ENCODE assay signal across 12 mouse cellular contexts in genomic region chr3:60602923-60603549, GRCm38 (mm10).
DNase-seq lines count a peak whose midpoint lies in the region; ATAC-seq and TF ChIP-seq lines count a peak whose summit lies in the region.
"Had no signal": no experiment of that assay in that cellular context is flagged by ENCODE, and none has a peak within 500 bp of the region (broad histone marks: within the 10 kb centered on the region; RNA-seq: fewer than 3 reads in every experiment).

No protein-coding gene starts in this region.

- H3K4me1 ChIP-seq in heart, embryonic 12.5 days (replicated peaks), result peaks cover 37% of the 10 kb centered on the region
- H3K4me1 ChIP-seq in liver, embryonic 13.5 days (replicated peaks), result peaks cover 71% of the 10 kb centered on the region
- no peaks in the 10 kb centered on the region for H3K4me1 ChIP-seq in forebrain, embryonic 11.5 days (replicated peaks; ENCODE audit: control insufficient read depth, insufficient read depth, low read length)

- H3K27ac ChIP-seq in heart, embryonic 12.5 days (ENCODE audit: poor library complexity, severe bottlenecking), result peak overlapping the region; percentile 53
- peak overlapping the region; percentile 91 for H3K27ac ChIP-seq in liver, embryonic 13.5 days
- no peak overlapping the region for H3K27ac ChIP-seq in forebrain, embryonic 11.5 days (ENCODE audit: low read depth, low read length)
- H3K27ac ChIP-seq: embryonic facial prominence, embryonic 13.5 days had no signal

- H3ac ChIP-seq in C2C12 (ENCODE audit: control insufficient read depth, insufficient read length, low read depth), result no peak overlapping the region

- no peak for TF ChIP-seq CTCF in C2C12 (IDR thresholded peaks at IDR 0.05; ENCODE audit: control insufficient read depth, insufficient read depth, insufficient read length)

- 20% methylated on average over 4 of the region's 4 CpGs for WGBS in heart, embryonic 12.5 days
- WGBS in liver, embryonic 13.5 days (ENCODE audit: insufficient replicate concordance), result 28% methylated on average over 4 of the region's 4 CpGs
- 93% methylated on average over 4 of the region's 4 CpGs for WGBS in forebrain, embryonic 11.5 days

- DNase-seq in heart, adult 9 months (ENCODE audit: low spot score in 2 of 2), result no peak
- peak; percentile 51 for DNase-seq in c-Kit-positive CD71-negative TER-119-negative erythroid progenitor cells, embryonic 14.5 days (ENCODE audit: low read depth)
- peak; percentile 80 for DNase-seq in liver, embryonic 13.5 days
- DNase-seq in forebrain, embryonic 11.5 days (ENCODE audit: low spot score), result no peak
- DNase-seq in frontal cortex, postnatal 14 days (ENCODE audit: low spot score in 2 of 2), result no peak
- no peak for DNase-seq in cerebellum, adult 11 months
- DNase-seq: gastrocnemius, postnatal 10 days; kidney, adult 9 months; retina, postnatal 1 day had no signal

- H3K27me3 ChIP-seq in heart, embryonic 12.5 days (replicated peaks), result no peaks in the 10 kb centered on the region
- no peaks in the 10 kb centered on the region for H3K27me3 ChIP-seq in C2C12 (ENCODE audit: control insufficient read depth, insufficient read depth, insufficient read length)
- H3K27me3 ChIP-seq in liver, embryonic 13.5 days, result no peaks in the 10 kb centered on the region
- no peaks in the 10 kb centered on the region for H3K27me3 ChIP-seq in forebrain, embryonic 11.5 days (ENCODE audit: control insufficient read depth, insufficient read depth, low read length)
- H3K27me3 ChIP-seq: embryonic facial prominence, embryonic 13.5 days had no signal

- H3K79me2 ChIP-seq in C2C12 (ENCODE audit: control insufficient read depth, insufficient read depth), result peaks cover 80% of the 10 kb centered on the region

- peak; percentile 88 for ATAC-seq in heart, embryonic 12.5 days (ENCODE audit: insufficient number of reproducible peaks, low FRiP score)
- ATAC-seq in liver, embryonic 13.5 days (ENCODE audit: low read depth), result peak; percentile 96
- ATAC-seq in forebrain, embryonic 11.5 days (replicated peaks; ENCODE audit: low FRiP score), result no peak; the same call in 1 of the 2 replicates

- peaks cover 3% of the 10 kb centered on the region; the same call in 1 of the 2 replicates for H3K36me3 ChIP-seq in heart, embryonic 12.5 days
- peaks cover 47% of the 10 kb centered on the region for H3K36me3 ChIP-seq in C2C12 (ENCODE audit: control insufficient read depth, insufficient read depth)
- H3K36me3 ChIP-seq in liver, embryonic 13.5 days, result peaks cover 28% of the 10 kb centered on the region
- no peaks in the 10 kb centered on the region for H3K36me3 ChIP-seq in forebrain, embryonic 11.5 days (ENCODE audit: control insufficient read depth, insufficient read depth, low read length)

- H3K9ac ChIP-seq in heart, embryonic 12.5 days, result 0 out of 2 replicates have a peak overlapping the region, but pooled peaks have one; percentile 4
- peak overlapping the region; percentile 26; the same call in 1 of the 2 replicates for H3K9ac ChIP-seq in liver, embryonic 13.5 days
- no peak overlapping the region for H3K9ac ChIP-seq in forebrain, embryonic 11.5 days (ENCODE audit: low read length)
- H3K9ac ChIP-seq: embryonic facial prominence, embryonic 13.5 days had no signal

- no peak overlapping the region for H3K4me3 ChIP-seq in heart, embryonic 12.5 days
- no peak overlapping the region for H3K4me3 ChIP-seq in C2C12 (ENCODE audit: insufficient read depth, poor library complexity, severe bottlenecking)
- no peak overlapping the region for H3K4me3 ChIP-seq in liver, embryonic 13.5 days (replicated peaks)
- no peak overlapping the region for H3K4me3 ChIP-seq in forebrain, embryonic 11.5 days (ENCODE audit: low read depth, low read length)
- H3K4me3 ChIP-seq: embryonic facial prominence, embryonic 13.5 days had no signal

- peaks cover 55% of the 10 kb centered on the region for H3K79me3 ChIP-seq in C2C12 (ENCODE audit: low read depth)

- H3K4me2 ChIP-seq in heart, embryonic 12.5 days, result peak overlapping the region; percentile 29
- peak overlapping the region; percentile 34 for H3K4me2 ChIP-seq in liver, embryonic 13.5 days
- H3K4me2 ChIP-seq in forebrain, embryonic 11.5 days (ENCODE audit: low read depth, low read length, severe bottlenecking), result no peak overlapping the region
- H3K4me2 ChIP-seq: embryonic facial prominence, embryonic 13.5 days had no signal

- no peaks in the 10 kb centered on the region for H3K9me3 ChIP-seq in heart, embryonic 12.5 days (replicated peaks)
- H3K9me3 ChIP-seq in liver, embryonic 13.5 days (replicated peaks), result no peaks in the 10 kb centered on the region
- no peaks in the 10 kb centered on the region for H3K9me3 ChIP-seq in forebrain, embryonic 11.5 days (ENCODE audit: control insufficient read depth, low read length)
- H3K9me3 ChIP-seq: embryonic facial prominence, embryonic 13.5 days had no signal

TF ChIP-seq in C2C12, 6 proteins besides CTCF, POLR2A, EP300 and RAD21:
- no peak for TF ChIP-seq MYOG (IDR thresholded peaks at IDR 0.05; ENCODE audit: control insufficient read depth, extremely low read depth, insufficient read length)
- peak; percentile 40 for TF ChIP-seq FOSL1 (IDR thresholded peaks at IDR 0.05; ENCODE audit: insufficient read depth, low read length, poor library complexity, severe bottlenecking)
- no peak for TF ChIP-seq MAX (IDR thresholded peaks at IDR 0.05)

Comparison
In these comparisons a context has a peak if more than half of its experiments do, and no peak if none do; other contexts are left out.
1. DNase-seq: peak in c-Kit-positive CD71-negative TER-119-negative erythroid progenitor cells, embryonic 14.5 days (single experiment) and liver, embryonic 13.5 days (single experiment); none in heart, adult 9 months (0 of 2), forebrain, embryonic 11.5 days (single experiment), frontal cortex, postnatal 14 days (0 of 2) and cerebellum, adult 11 months (single experiment).